In genomic region chr11:68037093-68037492, GRCm38 (mm10) we compare ENCODE assay signal across 16 mouse cellular contexts.
DNase-seq lines count a peak whose midpoint lies in the region; ATAC-seq and TF ChIP-seq lines count a peak whose summit lies in the region.
"Had no signal": no experiment of that assay in that cellular context is flagged by ENCODE, and none has a peak within 500 bp of the region (broad histone marks: within the 10 kb centered on the region; RNA-seq: fewer than 3 reads in every experiment).

No protein-coding gene starts in this region.

- no peak for DNase-seq in hindbrain, embryonic 10.5 days (ENCODE audit: low spot score)
- peak; percentile 23 for DNase-seq in lung, embryonic 14.5 days
- no peak for DNase-seq in lung, adult 2 months
- no peak for DNase-seq in retina, postnatal 1 day
- DNase-seq in right cerebral cortex, adult 18-20 months = no peak
- DNase-seq: cerebellum, adult 9-11 months; gastrocnemius, postnatal 25 days; layer of hippocampus, postnatal 36 days; right cerebral cortex, postnatal 4 days; thymus, postnatal 36 days had no signal

- no peak overlapping the region for H3K4me2 ChIP-seq in hindbrain, embryonic 16.5 days (ENCODE audit: low read length)
- no peak overlapping the region for H3K4me2 ChIP-seq in lung, embryonic 14.5 days
- no peak overlapping the region for H3K4me2 ChIP-seq in kidney, embryonic 14.5 days (replicated peaks; ENCODE audit: low read depth, low read length)
- H3K4me2 ChIP-seq in lung, embryonic 16.5 days (ENCODE audit: low read depth, low read length) = no peak overlapping the region
- H3K4me2 ChIP-seq: liver, embryonic 11.5 days had no signal

- H3K4me3 ChIP-seq in hindbrain, embryonic 10.5 days = no peak overlapping the region
- no peak overlapping the region for H3K4me3 ChIP-seq in hindbrain, embryonic 16.5 days (ENCODE audit: low read length)
- H3K4me3 ChIP-seq in lung, embryonic 14.5 days (ENCODE audit: low read depth, low read length) = no peak overlapping the region
- no peak overlapping the region for H3K4me3 ChIP-seq in lung, adult 2 months (replicated peaks; ENCODE audit: extremely low read depth, low read depth, low read length)
- H3K4me3 ChIP-seq in kidney, embryonic 14.5 days (ENCODE audit: low read length) = no peak overlapping the region
- no peak overlapping the region for H3K4me3 ChIP-seq in lung, embryonic 16.5 days (ENCODE audit: low read length)

- H3K27ac ChIP-seq in hindbrain, embryonic 10.5 days = 0 out of 2 replicates have a peak overlapping the region, but pooled peaks have one; percentile 25
- no peak overlapping the region for H3K27ac ChIP-seq in hindbrain, embryonic 16.5 days (ENCODE audit: low read depth, low read length)
- no peak overlapping the region for H3K27ac ChIP-seq in lung, embryonic 14.5 days (ENCODE audit: low read depth)
- peak overlapping the region; percentile 47; the same call in 1 of the 2 replicates for H3K27ac ChIP-seq in kidney, embryonic 14.5 days (ENCODE audit: low read depth, low read length)
- H3K27ac ChIP-seq in lung, embryonic 16.5 days (ENCODE audit: low read length) = peak overlapping the region; percentile 34

- H3K9ac ChIP-seq in hindbrain, embryonic 16.5 days (ENCODE audit: low read depth, low read length) = no peak overlapping the region
- no peak overlapping the region for H3K9ac ChIP-seq in lung, embryonic 14.5 days
- no peak overlapping the region for H3K9ac ChIP-seq in kidney, embryonic 14.5 days (ENCODE audit: low read depth, low read length)
- no peak overlapping the region for H3K9ac ChIP-seq in lung, embryonic 16.5 days (ENCODE audit: low read length)

- TF ChIP-seq POLR2A in lung, adult 2 months (IDR thresholded peaks at IDR 0.05; ENCODE audit: borderline replicate concordance, extremely low read depth, low read depth, low read length) = no peak

- H3K36me3 ChIP-seq in hindbrain, embryonic 10.5 days = no peaks in the 10 kb centered on the region
- H3K36me3 ChIP-seq in hindbrain, embryonic 16.5 days (ENCODE audit: control insufficient read depth, insufficient read depth, low read length) = no peaks in the 10 kb centered on the region
- H3K36me3 ChIP-seq in lung, embryonic 14.5 days (ENCODE audit: insufficient read depth) = no peaks in the 10 kb centered on the region
- no peaks in the 10 kb centered on the region for H3K36me3 ChIP-seq in kidney, embryonic 14.5 days (ENCODE audit: control insufficient read depth, insufficient read depth, low read length)
- no peaks in the 10 kb centered on the region for H3K36me3 ChIP-seq in lung, embryonic 16.5 days (ENCODE audit: control insufficient read depth, insufficient read depth, low read length)

- no peaks in the 10 kb centered on the region for H3K27me3 ChIP-seq in hindbrain, embryonic 10.5 days (ENCODE audit: insufficient read depth, poor library complexity, severe bottlenecking)
- no peaks in the 10 kb centered on the region for H3K27me3 ChIP-seq in hindbrain, embryonic 16.5 days (replicated peaks; ENCODE audit: control insufficient read depth, insufficient read depth, low read length)
- H3K27me3 ChIP-seq in lung, embryonic 14.5 days (ENCODE audit: insufficient read depth, low read length) = no peaks in the 10 kb centered on the region
- H3K27me3 ChIP-seq in kidney, embryonic 14.5 days (ENCODE audit: control insufficient read depth, insufficient read depth, low read length) = no peaks in the 10 kb centered on the region
- H3K27me3 ChIP-seq in lung, embryonic 16.5 days (ENCODE audit: control insufficient read depth, insufficient read depth, low read depth, low read length) = no peaks in the 10 kb centered on the region

- 85% methylated on average over 9 of the region's 9 CpGs for whole genome bisulfite sequencing in hindbrain, embryonic 10.5 days
- WGBS in hindbrain, embryonic 16.5 days = 75% methylated on average over 9 of the region's 9 CpGs
- 30% methylated on average over 9 of the region's 9 CpGs for WGBS in lung, embryonic 14.5 days
- 62% methylated on average over 9 of the region's 9 CpGs for WGBS in lung, adult 2 months
- WGBS in kidney, embryonic 14.5 days = 52% methylated on average over 9 of the region's 9 CpGs
- 30% methylated on average over 9 of the region's 9 CpGs for WGBS in lung, embryonic 16.5 days

- no peaks in the 10 kb centered on the region for H3K9me3 ChIP-seq in hindbrain, embryonic 10.5 days
- H3K9me3 ChIP-seq in hindbrain, embryonic 16.5 days (ENCODE audit: control insufficient read depth, low read length) = no peaks in the 10 kb centered on the region
- no peaks in the 10 kb centered on the region for H3K9me3 ChIP-seq in lung, embryonic 14.5 days (ENCODE audit: low read depth, low read length)
- no peaks in the 10 kb centered on the region for H3K9me3 ChIP-seq in kidney, embryonic 14.5 days (ENCODE audit: control insufficient read depth, low read length)
- no peaks in the 10 kb centered on the region for H3K9me3 ChIP-seq in lung, embryonic 16.5 days (ENCODE audit: control insufficient read depth, low read length)
- H3K9me3 ChIP-seq: G1E had no signal

- H3K4me1 ChIP-seq in hindbrain, embryonic 10.5 days (replicated peaks) = peaks cover 12% of the 10 kb centered on the region
- H3K4me1 ChIP-seq in hindbrain, embryonic 16.5 days (ENCODE audit: control insufficient read depth, insufficient read depth, low read depth, low read length) = no peaks in the 10 kb centered on the region
- H3K4me1 ChIP-seq in lung, embryonic 14.5 days (ENCODE audit: insufficient read depth) = no peaks in the 10 kb centered on the region; the same call in 1 of the 2 replicates
- H3K4me1 ChIP-seq in lung, adult 2 months (ENCODE audit: control insufficient read depth, insufficient read depth, low read length) = no peaks in the 10 kb centered on the region
- H3K4me1 ChIP-seq in kidney, embryonic 14.5 days (ENCODE audit: control insufficient read depth, insufficient read depth, low read length) = peaks cover 8% of the 10 kb centered on the region; the same call in 1 of the 2 replicates
- H3K4me1 ChIP-seq in lung, embryonic 16.5 days (replicated peaks; ENCODE audit: control insufficient read depth, insufficient read depth, low read length) = peaks cover 13% of the 10 kb centered on the region

- no peak for ATAC-seq in hindbrain, embryonic 16.5 days
- ATAC-seq in lung, embryonic 14.5 days (ENCODE audit: insufficient read depth) = no peak
- no peak for ATAC-seq in kidney, embryonic 14.5 days (ENCODE audit: low FRiP score, low TSS enrichment)
- ATAC-seq in lung, embryonic 16.5 days (ENCODE audit: low read depth) = peak; percentile 72
- ATAC-seq: CD4-positive, CD25-positive, alpha-beta regulatory T cell, adult 4 months had no signal

- no peak for TF ChIP-seq CTCF in lung, embryonic 14.5 days (IDR thresholded peaks at IDR 0.05; ENCODE audit: low read depth)
- no peak for TF ChIP-seq CTCF in lung, adult 2 months (IDR thresholded peaks at IDR 0.05; ENCODE audit: insufficient read depth, low read length)

Comparison
In these comparisons a context has a peak if more than half of its experiments do, and no peak if none do; other contexts are left out.
1. H3K27ac ChIP-seq: peak in hindbrain, embryonic 10.5 days (single experiment), kidney, embryonic 14.5 days (single experiment) and lung, embryonic 16.5 days (single experiment); none in hindbrain, embryonic 16.5 days (single experiment) and lung, embryonic 14.5 days (single experiment).